Mouse (Mus musculus) liver, embryonic 12.5 days (tissue): ENCODE measurements around the gene Gm11213. TPM values are rescaled to one million over a fixed set of nuclear protein-coding genes. Genes with fewer than 3 reads are reported as not detected.

ENCODE experiments used
- ATAC-seq: fragments of 200-750 bp; cut with Nextera tagmentation; 2 replicates; pipeline ENCODE4 v1.8.0; 2017; ENCODE audit warnings: moderate number of reproducible peaks, mild to moderate bottlenecking, moderate library complexity
- H3K27ac ChIP-seq: fragments of 300-500 bp; sonication (generic); 2 replicates; pipeline ENCODE4 v1.5.1; 2016; ENCODE audit warnings: mild to moderate bottlenecking
- H3K27me3 ChIP-seq: fragments of 300-500 bp; sonication (generic); replicated peaks from 2 replicates; pipeline ENCODE4 v1.6.1; 2016; ENCODE audit warnings: mild to moderate bottlenecking, moderate library complexity
- H3K36me3 ChIP-seq: fragments of 300-500 bp; sonication (generic); 2 replicates; pipeline ENCODE4 v1.6.1; 2016; ENCODE audit warnings: mild to moderate bottlenecking, moderate library complexity
- H3K4me1 ChIP-seq: fragments of 300-500 bp; sonication (generic); 2 replicates; pipeline ENCODE4 v1.6.1; 2016
- H3K4me2 ChIP-seq: fragments of 300-500 bp; sonication (generic); 2 replicates; pipeline ENCODE4 v1.6.1; 2016; ENCODE audit warnings: mild to moderate bottlenecking, moderate library complexity
- H3K4me3 ChIP-seq: fragments of 300-500 bp; sonication (generic); 2 replicates; pipeline ENCODE4 v1.5.1; 2016; ENCODE audit warnings: mild to moderate bottlenecking, moderate library complexity
- H3K9ac ChIP-seq: fragments of 300-500 bp; sonication (generic); 2 replicates; pipeline ENCODE4 v1.6.1; 2016; ENCODE audit warnings: mild to moderate bottlenecking, moderate library complexity
- H3K9me3 ChIP-seq: fragments of 300-500 bp; sonication (generic); replicated peaks from 2 replicates; pipeline ENCODE4 v1.6.1; 2016; ENCODE audit warnings: mild to moderate bottlenecking, moderate library complexity
- WGBS: fragments of 180-500 bp; shearing (Covaris S2); methylation state at CpG from one replicate; pipeline ENCODE4 v1.1.7; 2016; ENCODE audit not compliant: insufficient replicate concordance; 5-methylcytosine and 5-hydroxymethylcytosine counted together
- polyA plus RNA-seq: library from polyadenylated mRNA; unstranded; fragments of >200 nt; fragmentation: Nextera tagmentation; extraction: Ambion mirVana; gene quantifications from 2 replicates; pipeline ENCODE4 v1.2.1, GENCODE M21; 2016

Gm11213 gene
- polyA plus RNA-seq, 1 experiment from 2014 or later, result not detected

- no peak overlapping the region for H3K4me3 ChIP-seq
- H3K27me3 ChIP-seq, result no peaks in the 10 kb centered on the region; the same call in 1 of the 2 replicates
- H3K9ac ChIP-seq, result no peak overlapping the region
- no peaks in the 10 kb centered on the region for H3K4me1 ChIP-seq
- H3K9me3 ChIP-seq, result no peaks in the 10 kb centered on the region
- ATAC-seq, result no peak
- WGBS, result 63% methylated on average over 3 of the region's 3 CpGs
- no peaks in the 10 kb centered on the region for H3K36me3 ChIP-seq
- no peak overlapping the region for H3K4me2 ChIP-seq
- no peak overlapping the region for H3K27ac ChIP-seq
These were observed 484 bp upstream of the Gm11213 start for GRCm38 (mm10) chr4:63605545-63605944.

DNA sequence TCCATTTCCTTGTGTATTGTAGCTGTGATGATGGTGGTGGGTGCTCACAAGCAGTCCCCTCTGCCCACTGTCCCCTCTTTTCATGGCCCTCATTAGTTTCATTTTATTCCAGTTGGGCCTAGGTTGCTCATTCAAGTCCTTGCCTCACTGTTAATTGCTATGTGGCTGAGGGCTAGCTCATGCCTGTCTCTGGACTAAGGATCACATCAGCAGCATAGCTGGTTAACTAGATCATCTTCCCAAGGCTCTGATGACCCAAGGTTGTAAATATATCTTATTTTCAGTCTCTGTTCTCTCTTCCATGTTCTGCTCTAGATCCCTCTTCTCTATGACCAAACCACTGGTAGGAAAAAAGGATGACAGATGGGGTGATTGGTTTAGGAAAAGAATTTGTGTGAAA is 3.8 kb downstream of the Gm11213 start:
- no peaks in the 10 kb centered on the region; the same call in 1 of the 2 replicates for H3K27me3 ChIP-seq

GRCm38 (mm10) chr4:63600786-63601185 is 4.3 kb downstream of the Gm11213 start:
- WGBS, result 64% methylated on average over 6 of the region's 6 CpGs
- H3K27me3 ChIP-seq, result no peaks in the 10 kb centered on the region; the same call in 1 of the 2 replicates
- H3K27ac ChIP-seq, result no peak overlapping the region
- no peak overlapping the region for H3K4me3 ChIP-seq
- no peak overlapping the region for H3K9ac ChIP-seq
- H3K9me3 ChIP-seq, result no peaks in the 10 kb centered on the region
- no peak overlapping the region for H3K4me2 ChIP-seq
- H3K4me1 ChIP-seq, result no peaks in the 10 kb centered on the region
- no peak for ATAC-seq
- H3K36me3 ChIP-seq, result no peaks in the 10 kb centered on the region

More for the DNA sequence above, 3.8 kb downstream of the Gm11213 start:
- Histone ChIP-seq H3K9me3 (no peaks in the 10 kb centered on the region), H3K36me3 (no peaks in the 10 kb centered on the region), H3K4me2 (no peak overlapping the region), H3K4me1 (no peaks in the 10 kb centered on the region), H3K9ac (no peak overlapping the region), H3K4me3 (no peak overlapping the region), H3K27ac (no peak overlapping the region)
- ATAC-seq, result no peak

GRCm38 (mm10) chr4:63596010-63596409 is 9.1 kb downstream of the Gm11213 start:
- Histone ChIP-seq H3K27me3 (no peaks in the 10 kb centered on the region), H3K36me3 (no peaks in the 10 kb centered on the region), H3K4me3 (no peak overlapping the region), H3K27ac (no peak overlapping the region), H3K4me2 (no peak overlapping the region), H3K9me3 (no peaks in the 10 kb centered on the region), H3K4me1 (peaks cover 8% of the 10 kb centered on the region; the same call in 1 of the 2 replicates), H3K9ac (no peak overlapping the region)
- ATAC-seq, result no peak
- 82% methylated on average over 4 of the region's 4 CpGs for WGBS

GRCm38 (mm10) chr4:63595259-63595658 is 9.8 kb downstream of the Gm11213 start:
- H3K4me2 ChIP-seq, result no peak overlapping the region

DNA sequence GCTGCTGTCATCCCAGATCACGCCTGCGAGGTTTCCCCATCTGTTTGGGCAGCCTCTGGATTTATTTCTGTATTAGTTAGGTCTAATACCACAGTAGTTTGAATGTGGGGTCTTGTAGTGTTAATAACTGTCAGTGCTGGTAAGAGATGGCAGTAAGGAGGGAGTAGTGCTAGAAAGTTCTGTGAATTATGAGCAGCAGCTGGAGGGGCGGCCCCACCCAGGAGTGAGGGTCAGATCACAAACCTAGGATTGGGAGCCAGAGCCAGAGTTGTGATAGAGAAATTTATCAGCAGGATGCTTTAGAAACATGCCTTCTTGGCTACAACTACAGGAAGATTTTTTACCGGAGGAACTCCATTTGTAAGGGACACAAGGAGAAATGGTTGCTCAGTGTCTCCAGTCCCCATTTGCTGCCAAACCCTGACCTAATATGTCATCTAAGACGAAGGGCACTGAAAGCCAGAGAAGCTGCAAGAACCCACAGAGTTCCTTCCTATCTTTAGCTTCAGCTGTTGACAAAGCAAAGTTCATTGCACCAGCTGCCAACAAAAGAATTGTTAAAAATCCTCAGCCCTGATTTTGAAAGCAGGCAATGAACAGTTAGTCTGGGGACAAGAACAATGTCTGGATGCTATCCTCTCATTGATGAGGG is 10.5 kb downstream of the Gm11213 start:
- 57% methylated on average over 5 of the region's 5 CpGs for WGBS

More at GRCm38 (mm10) chr4:63595259-63595658, 9.8 kb downstream of the Gm11213 start:
- H3K27me3 ChIP-seq, result no peaks in the 10 kb centered on the region
- H3K9me3 ChIP-seq, result no peaks in the 10 kb centered on the region
- no peak overlapping the region for H3K27ac ChIP-seq
- H3K4me1 ChIP-seq, result peaks cover 8% of the 10 kb centered on the region; the same call in 1 of the 2 replicates
- no peaks in the 10 kb centered on the region for H3K36me3 ChIP-seq
- WGBS, result 41% methylated on average over 10 of the region's 10 CpGs
- ATAC-seq, result no peak
- H3K9ac ChIP-seq, result no peak overlapping the region
- H3K4me3 ChIP-seq, result no peak overlapping the region

DNA sequence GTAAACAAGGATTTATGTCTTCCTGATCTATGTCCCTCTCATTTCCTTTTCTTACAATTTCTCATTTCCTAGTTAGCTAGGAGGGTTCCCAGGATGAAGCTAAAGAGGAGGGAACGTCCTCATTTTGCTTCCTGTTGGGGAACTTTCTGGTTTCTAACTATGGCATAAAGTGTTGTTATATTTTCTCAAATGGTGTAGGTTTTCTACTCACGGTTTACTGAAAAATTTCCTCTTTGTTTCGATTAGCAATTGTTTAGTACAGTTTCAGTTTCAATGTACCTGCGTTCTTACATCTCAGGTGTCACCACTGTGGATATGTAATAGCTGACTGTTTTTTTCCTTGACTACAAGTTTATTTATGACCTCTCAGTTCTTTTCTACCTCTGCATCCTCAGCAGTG is 14.5 kb downstream of the Gm11213 start:
- 51% methylated on average over 4 of the region's 4 CpGs for WGBS
- H3K9ac ChIP-seq, result no peak overlapping the region
- no peaks in the 10 kb centered on the region for H3K36me3 ChIP-seq
- no peaks in the 10 kb centered on the region for H3K27me3 ChIP-seq
- no peak overlapping the region for H3K4me3 ChIP-seq
- H3K9me3 ChIP-seq, result no peaks in the 10 kb centered on the region
- peaks cover 8% of the 10 kb centered on the region; the same call in 1 of the 2 replicates for H3K4me1 ChIP-seq
- H3K4me2 ChIP-seq, result no peak overlapping the region
- H3K27ac ChIP-seq, result no peak overlapping the region
- no peak for ATAC-seq

More for the DNA sequence above, 10.5 kb downstream of the Gm11213 start:
- Histone ChIP-seq H3K36me3 (no peaks in the 10 kb centered on the region), H3K9ac (no peak overlapping the region), H3K4me2 (no peak overlapping the region), H3K9me3 (no peaks in the 10 kb centered on the region), H3K27me3 (no peaks in the 10 kb centered on the region), H3K4me3 (no peak overlapping the region), H3K4me1 (peaks cover 8% of the 10 kb centered on the region; the same call in 1 of the 2 replicates), H3K27ac (no peak overlapping the region)
- ATAC-seq, result no peak

GRCm38 (mm10) chr4:63589987-63590386 is 15.1 kb downstream of the Gm11213 start:
- ATAC-seq, result no peak
- H3K36me3 ChIP-seq, result no peaks in the 10 kb centered on the region
- peaks cover 3% of the 10 kb centered on the region; the same call in 1 of the 2 replicates for H3K4me1 ChIP-seq
- no peaks in the 10 kb centered on the region for H3K27me3 ChIP-seq
- no peak overlapping the region for H3K4me2 ChIP-seq
- no peak overlapping the region for H3K4me3 ChIP-seq
- H3K9me3 ChIP-seq, result no peaks in the 10 kb centered on the region
- no peak overlapping the region for H3K9ac ChIP-seq
- WGBS, result 41% methylated on average over 7 of the region's 7 CpGs
- H3K27ac ChIP-seq, result no peak overlapping the region

GRCm38 (mm10) chr4:63586240-63586639 is 18.8 kb downstream of the Gm11213 start:
- WGBS, result 65% methylated on average over 2 of the region's 2 CpGs
- no peak for ATAC-seq

GRCm38 (mm10) chr4:63585216-63585615 is 19.8 kb downstream of the Gm11213 start:
- Histone ChIP-seq H3K4me1 (no peaks in the 10 kb centered on the region), H3K4me3 (no peak overlapping the region), H3K27me3 (no peaks in the 10 kb centered on the region), H3K36me3 (peaks cover 8% of the 10 kb centered on the region; the same call in 1 of the 2 replicates), H3K9me3 (no peaks in the 10 kb centered on the region), H3K27ac (no peak overlapping the region), H3K9ac (no peak overlapping the region), H3K4me2 (no peak overlapping the region)
- ATAC-seq, result no peak
- 87% methylated on average over 10 of the region's 10 CpGs for WGBS

More at GRCm38 (mm10) chr4:63586240-63586639, 18.8 kb downstream of the Gm11213 start:
- Histone ChIP-seq H3K27me3 (no peaks in the 10 kb centered on the region), H3K27ac (no peak overlapping the region), H3K9ac (no peak overlapping the region), H3K4me2 (no peak overlapping the region), H3K4me1 (no peaks in the 10 kb centered on the region), H3K36me3 (peaks cover 8% of the 10 kb centered on the region; the same call in 1 of the 2 replicates), H3K9me3 (no peaks in the 10 kb centered on the region), H3K4me3 (no peak overlapping the region)

GRCm38 (mm10) chr4:63582580-63582979 is 22.5 kb downstream of the Gm11213 start:
- Histone ChIP-seq H3K4me2 (no peak overlapping the region), H3K27me3 (no peaks in the 10 kb centered on the region), H3K27ac (no peak overlapping the region), H3K9me3 (0 out of 2 replicates have a peak, but pooled peaks cover 1% of the 10 kb centered on the region), H3K36me3 (peaks cover 14% of the 10 kb centered on the region), H3K4me3 (no peak overlapping the region), H3K4me1 (no peaks in the 10 kb centered on the region), H3K9ac (no peak overlapping the region)
- no peak for ATAC-seq
- 73% methylated on average over 5 of the region's 5 CpGs for WGBS

GRCm38 (mm10) chr4:63580078-63580477 is 25.0 kb downstream of the Gm11213 start:
- H3K4me3 ChIP-seq, result no peak overlapping the region
- ATAC-seq, result no peak
- WGBS, result 73% methylated on average over 6 of the region's 6 CpGs

More at GRCm38 (mm10) chr4:63580078-63580477, 25.0 kb downstream of the Gm11213 start:
- no peaks in the 10 kb centered on the region for H3K27me3 ChIP-seq
- peaks cover 19% of the 10 kb centered on the region for H3K36me3 ChIP-seq
- H3K9ac ChIP-seq, result no peak overlapping the region
- H3K27ac ChIP-seq, result no peak overlapping the region
- H3K4me1 ChIP-seq, result no peaks in the 10 kb centered on the region
- no peak overlapping the region for H3K4me2 ChIP-seq
- H3K9me3 ChIP-seq, result 0 out of 2 replicates have a peak, but pooled peaks cover 4% of the 10 kb centered on the region
